Mouse (Mus musculus) forebrain, embryonic 14.5 days (tissue): ENCODE measurements around the gene Elp4. TPM values are rescaled to one million over a fixed set of nuclear protein-coding genes. Genes with fewer than 3 reads are reported as not detected.

Experiments used
- ATAC-seq: fragments of 200-750 bp; cut with Nextera tagmentation; 2 replicates; pipeline ENCODE4 v1.8.0; 2017; ENCODE audit warnings: mild to moderate bottlenecking, moderate library complexity
- DNase-seq: peaks from one replicate; pipeline ENCODE4 v3.0.0-alpha.2; 2015; ENCODE audit warnings: low spot score
- H3K27ac ChIP-seq: fragments of 300-500 bp; sonication (generic); 2 replicates; pipeline ENCODE4 v1.5.1; 2014; ENCODE audit warnings: low read depth, mild to moderate bottlenecking, control low read depth, low read length, moderate library complexity
- H3K27me3 ChIP-seq: fragments of 300-500 bp; sonication (generic); replicated peaks from 2 replicates; pipeline ENCODE4 v1.6.1; 2014; ENCODE audit warnings: low read length, control low read depth, mixed read lengths; ENCODE audit not compliant: control insufficient read depth, insufficient read depth
- H3K36me3 ChIP-seq: fragments of 300-500 bp; sonication (generic); 2 replicates; pipeline ENCODE4 v1.6.1; 2014; ENCODE audit warnings: low read length, control low read depth; ENCODE audit not compliant: control insufficient read depth, insufficient read depth
- H3K4me1 ChIP-seq: fragments of 300-500 bp; sonication (generic); 2 replicates; pipeline ENCODE4 v1.6.1; 2014; ENCODE audit warnings: antibody characterized with exemption, low read length, control low read depth; ENCODE audit not compliant: control insufficient read depth, insufficient read depth
- H3K4me2 ChIP-seq: fragments of 300-500 bp; sonication (generic); 2 replicates; pipeline ENCODE4 v1.6.1; 2014; ENCODE audit warnings: mild to moderate bottlenecking, control low read depth, low read length
- H3K4me3 ChIP-seq: fragments of 300-500 bp; sonication (generic); 2 replicates; pipeline ENCODE4 v1.5.1; 2014; ENCODE audit warnings: low read depth, low read length, control low read depth
- H3K9ac ChIP-seq: fragments of 300-500 bp; sonication (generic); 2 replicates; pipeline ENCODE4 v1.6.1; 2014; ENCODE audit warnings: mild to moderate bottlenecking, low read length, control low read depth, moderate library complexity
- H3K9me3 ChIP-seq: fragments of 300-500 bp; sonication (generic); replicated peaks from 2 replicates; pipeline ENCODE4 v1.6.1; 2016; ENCODE audit warnings: low read length, control low read depth, mixed read lengths; ENCODE audit not compliant: control insufficient read depth
- WGBS: fragments of 180-500 bp; shearing (Covaris S2); extraction: QIAGEN DNeasy Blood & Tissue Kit; methylation state at CpG from one replicate; pipeline ENCODE4 v1.1.7; 2014; 5-methylcytosine and 5-hydroxymethylcytosine counted together
- polyA plus RNA-seq: library from polyadenylated mRNA; unstranded; fragments of >200 nt; fragmentation: Nextera tagmentation; extraction: Ambion mirVana; gene quantifications from 2 replicates; pipeline ENCODE4 v1.2.1, GENCODE M21; 2014

The Elp4 gene
- 45.5 and 48.3 TPM in 2 replicates for polyA plus RNA-seq

- Histone ChIP-seq H3K27ac (no peak within 1 kb of the TSS; the same call in 1 of the 2 replicates), H3K4me1 (peaks cover 5% of the 10 kb centered on the region; the same call in 1 of the 2 replicates), H3K36me3 (no peaks in the 10 kb centered on the region), H3K27me3 (no peaks in the 10 kb centered on the region), H3K9me3 (no peaks in the 10 kb centered on the region), H3K9ac (peak within 1 kb of the TSS; percentile 88), H3K4me2 (peak within 1 kb of the TSS; percentile 80), H3K4me3 (peak within 1 kb of the TSS; percentile 81)
- ATAC-seq = peak; percentile 100
- WGBS = under 1% methylated on average over 39 of the region's 39 CpGs
- peak; percentile 99 for DNase-seq
These were observed at the start of gene Elp4, which contains the start of gene Immp1l for GRCm38 (mm10) chr2:105903896-105904756. Elp4 (minus strand) TSS chr2:105904564. Immp1l (plus strand) TSS chr2:105904638.

DNA sequence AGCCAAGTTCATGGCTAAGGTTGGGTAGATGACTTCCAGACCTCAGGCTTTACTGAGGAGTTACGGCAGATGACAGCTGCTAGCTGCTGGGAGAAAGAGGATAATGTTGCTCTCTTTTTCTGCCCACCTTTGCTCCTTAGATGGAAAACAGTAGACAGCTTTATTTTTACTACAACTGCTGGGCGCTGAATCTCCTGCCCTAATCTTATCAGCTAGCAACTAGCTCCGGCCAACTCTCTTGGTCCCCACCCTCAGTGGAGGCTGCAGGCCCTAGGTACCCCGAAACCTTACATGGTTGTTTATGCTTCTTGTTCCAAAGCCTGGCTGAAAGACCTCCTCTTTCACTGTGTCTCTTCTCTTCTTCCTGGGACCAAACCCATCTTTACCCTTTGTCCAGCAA, 49.5 kb upstream of the Elp4 start:
- ATAC-seq (no peak), DNase-seq (no peak)
- no peaks in the 10 kb centered on the region for H3K27me3 ChIP-seq
- no peak overlapping the region for H3K4me3 ChIP-seq
- H3K4me2 ChIP-seq = no peak overlapping the region
- no peaks in the 10 kb centered on the region for H3K9me3 ChIP-seq
- H3K27ac ChIP-seq = no peak overlapping the region
- no peaks in the 10 kb centered on the region for H3K4me1 ChIP-seq
- no peaks in the 10 kb centered on the region for H3K36me3 ChIP-seq
- 97% methylated on average over 4 of the region's 4 CpGs for WGBS
- no peak overlapping the region for H3K9ac ChIP-seq

DNA sequence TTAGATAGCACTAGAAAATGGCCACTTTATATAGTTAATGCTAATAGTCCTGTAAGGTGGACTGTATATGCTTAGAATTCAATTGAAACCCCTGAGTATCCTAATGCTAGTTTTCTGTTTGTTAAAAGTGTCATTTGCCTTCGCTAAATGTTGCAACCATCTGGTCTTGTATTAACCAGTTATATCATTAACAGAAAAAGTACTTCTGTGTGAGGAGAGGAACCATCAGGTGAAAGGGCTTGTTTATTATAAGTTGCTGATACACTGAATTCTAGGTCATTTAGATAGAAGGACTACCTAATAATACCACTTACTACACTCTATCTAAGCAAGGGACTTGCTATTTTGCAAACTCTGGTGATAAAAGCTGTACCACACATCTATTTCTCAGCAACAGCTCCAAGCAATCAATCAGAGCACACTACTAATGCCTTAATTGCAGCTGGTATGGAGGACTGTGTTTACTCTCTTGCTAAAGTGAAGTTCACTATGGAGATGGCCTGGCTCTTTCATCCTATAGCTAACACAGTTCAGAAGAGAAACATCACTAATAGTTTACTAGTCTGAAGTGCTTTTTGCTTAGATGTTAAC, 47.1 kb upstream of the Elp4 start:
- WGBS = 100% methylated on average over 1 of the region's 1 CpGs
- no peaks in the 10 kb centered on the region for H3K36me3 ChIP-seq
- H3K27ac ChIP-seq = no peak overlapping the region
- H3K9me3 ChIP-seq = no peaks in the 10 kb centered on the region
- no peaks in the 10 kb centered on the region for H3K4me1 ChIP-seq
- H3K27me3 ChIP-seq = no peaks in the 10 kb centered on the region
- H3K4me2 ChIP-seq = no peak overlapping the region
- H3K9ac ChIP-seq = no peak overlapping the region
- no peak overlapping the region for H3K4me3 ChIP-seq
- ATAC-seq (no peak), DNase-seq (no peak)

- DNase-seq (no peak), ATAC-seq (no peak)
- no peak overlapping the region for H3K9ac ChIP-seq
- 87% methylated on average over 2 of the region's 2 CpGs for WGBS
- no peaks in the 10 kb centered on the region for H3K36me3 ChIP-seq
- no peaks in the 10 kb centered on the region for H3K4me1 ChIP-seq
- H3K27ac ChIP-seq = no peak overlapping the region
- no peaks in the 10 kb centered on the region for H3K9me3 ChIP-seq
- H3K4me3 ChIP-seq = no peak overlapping the region
- H3K27me3 ChIP-seq = no peaks in the 10 kb centered on the region
- H3K4me2 ChIP-seq = no peak overlapping the region
These were observed 45.8 kb upstream of the Elp4 start for GRCm38 (mm10) chr2:105950131-105950530.

DNA sequence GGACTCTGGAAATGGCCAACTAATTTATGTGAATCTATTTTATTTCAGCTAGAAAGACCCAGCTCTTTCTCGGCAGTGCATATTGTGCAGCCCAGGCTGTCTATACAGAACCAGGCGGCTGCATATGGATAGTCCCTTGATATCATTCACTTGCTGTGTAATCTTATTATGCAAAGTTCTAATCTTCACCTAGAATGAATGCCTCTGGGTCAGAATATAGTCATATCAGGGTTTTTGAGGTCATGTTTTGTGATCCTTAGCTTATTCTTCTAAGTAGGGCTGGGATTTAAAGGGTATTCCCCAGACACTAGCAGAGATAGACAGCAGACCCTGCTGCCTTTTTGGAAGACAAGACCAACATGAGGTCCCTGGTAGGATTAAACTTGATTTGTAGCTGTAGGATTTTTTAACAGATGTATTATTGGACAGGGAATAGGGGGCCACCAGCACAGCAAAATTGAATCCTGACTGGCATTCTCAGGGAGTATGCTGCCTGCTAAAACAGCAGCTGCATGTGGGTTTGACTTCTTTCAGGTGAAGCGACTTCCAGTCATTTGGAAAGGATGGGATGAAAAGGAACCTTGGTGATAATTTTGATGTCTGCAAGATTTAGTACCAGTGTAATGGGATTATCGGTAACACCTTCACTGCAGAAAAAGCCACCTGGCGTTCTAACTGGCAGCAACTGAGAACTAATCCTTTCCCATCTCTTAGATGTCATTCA, 13.4 kb upstream of the Elp4 start:
- peak; percentile 10 for DNase-seq
- no peak overlapping the region for H3K4me3 ChIP-seq
- no peak for ATAC-seq
- no peak overlapping the region for H3K4me2 ChIP-seq
- no peaks in the 10 kb centered on the region for H3K36me3 ChIP-seq
- peaks cover 3% of the 10 kb centered on the region; the same call in 1 of the 2 replicates for H3K4me1 ChIP-seq
- no peak overlapping the region for H3K9ac ChIP-seq
- no peak overlapping the region for H3K27ac ChIP-seq
- no peaks in the 10 kb centered on the region for H3K27me3 ChIP-seq
- no peaks in the 10 kb centered on the region for H3K9me3 ChIP-seq
- 55% methylated on average over 5 of the region's 5 CpGs for WGBS

- H3K4me3 ChIP-seq = no peak overlapping the region
- H3K27me3 ChIP-seq = no peaks in the 10 kb centered on the region
- ATAC-seq = no peak
- DNase-seq = peak; percentile 8
- H3K9me3 ChIP-seq = no peaks in the 10 kb centered on the region
- no peak overlapping the region for H3K4me2 ChIP-seq
- H3K27ac ChIP-seq = no peak overlapping the region
- WGBS = 97% methylated on average over 1 of the region's 1 CpGs
- no peak overlapping the region for H3K9ac ChIP-seq
- no peaks in the 10 kb centered on the region for H3K36me3 ChIP-seq
- H3K4me1 ChIP-seq = peaks cover 3% of the 10 kb centered on the region; the same call in 1 of the 2 replicates
These were observed 12.3 kb upstream of the Elp4 start for GRCm38 (mm10) chr2:105916671-105917070.

DNA sequence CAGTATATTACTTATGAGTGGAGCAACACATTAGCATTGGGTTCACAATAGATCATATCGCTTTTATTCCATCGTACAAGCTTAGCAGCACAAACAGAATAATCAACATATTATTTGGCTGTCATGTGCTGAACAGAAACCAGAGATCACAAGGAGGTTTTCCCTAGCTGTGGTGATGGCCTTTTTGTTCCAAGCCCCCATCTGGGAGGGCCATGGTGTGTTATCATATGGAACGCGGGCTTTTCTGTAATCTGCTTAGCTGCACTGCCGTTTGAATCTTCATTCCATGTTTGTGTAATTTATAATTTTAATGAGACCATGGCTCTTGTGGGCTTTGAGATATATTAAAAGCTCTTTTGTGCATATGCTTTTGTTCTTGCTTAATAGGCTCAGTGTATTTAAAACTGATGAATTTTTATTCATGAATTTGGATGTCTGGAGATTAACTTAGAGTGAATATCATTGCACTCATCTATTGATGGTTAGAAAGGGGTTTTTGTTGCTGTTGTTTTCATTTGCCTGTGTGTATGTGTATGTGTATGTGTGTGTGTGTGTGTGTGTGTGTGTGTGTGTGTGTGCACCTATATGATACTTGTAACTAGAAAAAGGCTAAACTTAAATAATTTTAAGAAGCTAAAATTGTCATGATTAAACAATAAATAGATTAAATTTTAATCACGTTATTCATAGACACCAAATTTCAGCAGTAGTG, 9.4 kb upstream of the Elp4 start:
- WGBS = 36% methylated on average over 6 of the region's 6 CpGs
- Histone ChIP-seq H3K27ac (no peak overlapping the region), H3K4me1 (peaks cover 3% of the 10 kb centered on the region; the same call in 1 of the 2 replicates)

DNA sequence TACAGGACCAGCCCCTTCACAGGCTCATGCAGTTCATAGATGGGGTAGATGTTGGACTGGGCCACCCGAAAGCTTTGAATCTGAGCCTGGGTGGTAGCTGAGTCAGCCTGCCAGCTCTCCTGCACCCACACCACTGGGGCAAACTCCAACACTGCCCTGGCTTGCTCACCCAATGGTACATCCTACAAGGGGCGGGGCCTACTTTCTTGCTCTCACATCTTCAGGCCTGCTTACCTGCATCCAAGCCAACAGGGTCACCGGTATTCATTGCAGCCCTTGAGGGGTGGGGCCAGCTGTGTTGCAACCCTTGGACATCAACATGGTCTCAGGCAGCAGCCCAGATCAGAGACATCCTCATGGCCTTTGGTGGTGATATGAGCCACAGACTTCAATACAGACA, 6.2 kb upstream of the Elp4 start:
- DNase-seq (no peak), ATAC-seq (no peak)
- no peak overlapping the region for H3K4me2 ChIP-seq
- WGBS = 89% methylated on average over 3 of the region's 3 CpGs
- H3K4me3 ChIP-seq = no peak overlapping the region
- H3K36me3 ChIP-seq = 0 out of 2 replicates have a peak, but pooled peaks cover 4% of the 10 kb centered on the region
- H3K9me3 ChIP-seq = no peaks in the 10 kb centered on the region
- no peak overlapping the region for H3K27ac ChIP-seq
- H3K27me3 ChIP-seq = no peaks in the 10 kb centered on the region
- no peak overlapping the region for H3K9ac ChIP-seq
- peaks cover 3% of the 10 kb centered on the region; the same call in 1 of the 2 replicates for H3K4me1 ChIP-seq

More for the DNA sequence above, 9.4 kb upstream of the Elp4 start:
- peak; percentile 76 for ATAC-seq
- no peaks in the 10 kb centered on the region for H3K27me3 ChIP-seq
- 0 out of 2 replicates have a peak, but pooled peaks cover 4% of the 10 kb centered on the region for H3K36me3 ChIP-seq
- H3K4me3 ChIP-seq = no peak overlapping the region
- peak; percentile 75 for DNase-seq
- 0 out of 2 replicates have a peak overlapping the region, but pooled peaks have one; percentile 9 for H3K4me2 ChIP-seq
- H3K9me3 ChIP-seq = no peaks in the 10 kb centered on the region
- H3K9ac ChIP-seq = peak overlapping the region; percentile 45; the same call in 1 of the 2 replicates
